Mouse (Mus musculus) layer of hippocampus, postnatal 14 days (tissue): ENCODE measurements around the gene Zcchc13. TPM values are rescaled to one million over a fixed set of nuclear protein-coding genes. Genes with fewer than 3 reads are reported as not detected.
A peak's percentile ranks its signal among the peaks of the same experiment; 100 is the strongest.

Experiments
- DNase-seq, 2 experiments: peaks; one replicate each; pipeline ENCODE4 v3.0.0; 2021 to 2022; ENCODE audit warnings: low spot score in 2 of 2, mixed read lengths in 1 of 2
- long read RNA-seq, 2 experiments: library from polyadenylated mRNA; stranded (forward); transcript quantifications; one replicate each; pipeline ENCODE4 v2.0.0; 2021
- total RNA-seq, 2 experiments: library from RNA; stranded (reverse); gene quantifications; 2 replicates each; pipeline ENCODE4 v1.2.3; 2021

Zcchc13 gene
- total RNA-seq, result not detected
- long read RNA-seq, experiment 1, result 0 reads
- long read RNA-seq, experiment 2, partial matches to known transcripts, result 0 of 1 reads
- long read RNA-seq, experiment 2, other reads (novel, unspliced or antisense), result 0 of 1 reads

- no peak for DNase-seq
Observed at GRCm38 (mm10) chrX:103630303-103630702, at the start of gene Zcchc13. Gene Zcchc13, plus strand, starts transcription at chrX:103630586.

DNA sequence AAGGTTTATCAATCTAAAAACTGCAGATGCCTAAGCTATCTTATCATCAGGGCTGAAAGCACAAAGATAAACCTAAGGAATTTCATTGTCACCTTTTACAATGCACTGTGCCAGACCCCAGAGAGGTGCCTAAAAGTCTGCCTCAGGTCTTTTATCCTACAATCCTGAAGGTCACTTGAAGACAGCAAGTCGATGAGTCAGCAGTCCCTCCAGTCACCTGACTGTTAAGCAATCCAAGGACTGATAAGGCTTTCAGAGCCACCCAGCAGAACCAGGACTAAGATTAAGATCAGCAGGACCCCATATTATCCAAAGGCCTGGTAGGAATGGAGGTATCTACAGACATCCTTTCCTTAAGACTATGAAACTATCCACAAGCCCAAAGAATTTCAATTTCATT lies 46.1 kb upstream of the Zcchc13 start:
- no peak for DNase-seq

- DNase-seq, result no peak
Observed at GRCm38 (mm10) chrX:103592056-103592455, 38.3 kb upstream of the Zcchc13 start.

DNA sequence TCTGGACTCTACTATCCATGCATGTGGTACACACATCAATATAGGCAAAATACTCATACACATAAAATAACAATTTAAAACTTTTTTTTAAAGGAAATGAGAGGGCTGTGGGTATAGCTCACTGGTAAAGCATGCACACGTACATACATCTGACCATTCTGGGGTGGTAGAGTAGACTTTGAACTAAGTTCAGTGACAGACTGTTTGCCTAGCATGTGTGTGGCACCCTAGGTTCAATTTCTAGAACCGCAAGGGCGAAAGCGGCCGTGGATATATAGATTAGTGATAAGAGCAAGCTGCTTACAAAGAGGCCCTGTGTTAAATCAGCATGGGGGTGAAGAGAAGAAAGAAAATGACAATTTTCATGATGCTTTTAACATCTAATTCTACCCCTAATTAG lies 27.8 kb upstream of the Zcchc13 start:
- DNase-seq, result no peak

DNA sequence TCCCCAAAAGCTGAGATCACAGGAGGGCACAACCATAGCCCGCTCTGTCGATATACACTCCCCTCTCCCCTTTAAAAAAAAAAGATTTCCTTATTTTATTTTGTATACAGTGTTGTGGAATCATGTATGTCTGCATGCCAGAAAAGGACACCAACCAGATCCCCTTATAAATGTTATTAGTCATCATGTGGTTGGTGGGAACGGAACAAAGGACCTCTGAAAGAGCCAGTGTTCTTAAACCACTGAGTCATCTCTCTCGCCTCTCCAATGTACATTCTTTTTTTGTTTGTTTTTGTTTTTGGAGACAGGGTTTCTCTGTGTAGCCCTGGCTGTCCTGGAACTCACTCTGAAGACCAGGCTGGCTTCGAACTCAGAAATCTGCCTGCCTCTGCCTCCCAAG lies 26.2 kb upstream of the Zcchc13 start:
- DNase-seq, result no peak

DNA sequence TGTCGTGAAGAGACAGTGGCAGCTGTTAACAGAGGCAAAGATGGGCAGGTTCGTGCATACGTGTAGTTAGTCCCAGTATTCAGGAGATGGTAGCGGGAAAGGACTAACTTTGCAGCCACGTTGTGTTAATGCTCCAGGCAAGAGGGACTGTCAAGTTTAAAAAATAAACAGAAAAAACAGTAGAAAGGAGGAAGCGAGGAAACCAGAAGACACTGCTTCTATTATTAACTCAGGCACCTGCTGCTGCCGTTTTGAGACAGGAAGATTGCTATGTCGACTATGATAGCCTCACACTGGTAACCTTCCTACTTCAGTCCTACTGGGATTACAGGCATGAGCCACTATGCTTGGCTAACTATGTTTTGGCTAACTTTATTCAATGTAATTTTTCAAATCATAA lies 24.9 kb upstream of the Zcchc13 start:
- no peak for DNase-seq

- no peak for DNase-seq
Observed at GRCm38 (mm10) chrX:103610401-103610800, 20.0 kb upstream of the Zcchc13 start.

- no peak for DNase-seq
Observed at GRCm38 (mm10) chrX:103611462-103611861, 18.9 kb upstream of the Zcchc13 start.

GRCm38 (mm10) chrX:103614700-103615233 lies 15.6 kb upstream of the Zcchc13 start:
- DNase-seq, result no peak

DNA sequence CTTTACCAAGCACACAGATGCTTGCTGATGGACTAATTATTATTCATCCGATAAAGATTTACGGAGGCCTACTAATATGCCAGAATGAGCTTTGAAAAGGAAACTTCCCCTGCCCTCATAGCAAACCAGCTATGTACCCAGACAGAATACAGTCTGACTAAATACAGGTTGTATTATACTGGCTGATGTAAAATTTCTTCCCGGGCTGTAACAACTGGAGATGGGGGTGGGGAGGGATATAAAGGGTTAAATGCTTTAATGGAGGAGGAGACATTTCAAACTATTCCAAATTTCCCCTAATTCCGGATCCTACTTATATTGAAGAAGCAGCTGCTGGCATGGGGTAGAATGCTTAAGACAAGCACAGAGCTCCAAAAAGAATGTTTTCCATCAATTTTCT lies 14.9 kb upstream of the Zcchc13 start:
- DNase-seq, result no peak

DNA sequence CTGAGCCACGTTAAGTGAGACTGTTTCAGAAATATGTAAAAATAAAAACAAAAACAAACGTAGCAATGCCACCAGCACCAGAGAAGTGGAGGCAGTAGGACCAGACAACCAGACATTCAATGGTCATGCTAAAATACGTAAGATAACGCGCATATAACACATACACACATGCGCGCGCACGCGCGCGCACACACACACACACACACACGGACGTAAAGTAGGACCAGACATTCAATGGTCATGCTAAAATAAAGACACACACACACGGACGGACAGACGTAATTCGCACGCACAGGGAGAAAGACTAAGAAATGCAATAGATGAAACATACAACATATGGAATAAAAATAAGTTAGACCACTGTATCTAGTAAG lies 14.2 kb upstream of the Zcchc13 start:
- peak; percentile 15 to 41 for DNase-seq

GRCm38 (mm10) chrX:103616536-103617404 lies 13.6 kb upstream of the Zcchc13 start:
- DNase-seq, result peak; percentile 75 to 94

DNA sequence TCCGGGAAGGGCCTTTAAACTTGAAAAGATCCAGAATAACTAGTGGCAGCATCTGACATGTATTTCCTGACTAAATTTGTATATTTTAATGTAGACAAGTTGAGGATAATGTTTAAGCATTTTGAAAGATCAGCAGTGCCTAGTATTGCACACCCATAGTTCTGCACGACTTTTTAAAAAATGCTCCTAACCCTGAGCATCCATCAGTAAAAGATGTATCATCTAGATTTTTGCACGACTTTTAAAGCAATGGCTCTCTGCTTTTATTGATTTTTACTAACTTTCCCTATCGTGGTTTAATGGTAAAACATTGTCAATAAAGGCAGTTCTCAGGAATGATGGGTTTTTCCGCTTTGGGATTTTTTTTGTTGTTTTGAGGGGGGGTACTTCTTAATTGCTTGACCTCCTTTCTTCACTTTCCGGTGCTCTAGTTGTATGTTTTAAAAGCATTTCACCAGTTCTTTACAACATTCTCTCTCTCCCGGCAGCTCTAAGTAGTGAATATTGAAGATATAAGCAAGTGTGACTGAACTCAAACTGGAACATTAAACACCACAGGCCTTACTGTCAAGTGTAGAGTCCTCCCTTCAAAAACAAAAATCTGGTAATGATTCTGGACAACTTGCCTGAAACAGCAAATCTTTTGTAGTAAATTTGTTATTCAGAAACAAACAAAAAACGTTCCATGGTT lies 12.8 kb upstream of the Zcchc13 start:
- DNase-seq, result no peak

DNA sequence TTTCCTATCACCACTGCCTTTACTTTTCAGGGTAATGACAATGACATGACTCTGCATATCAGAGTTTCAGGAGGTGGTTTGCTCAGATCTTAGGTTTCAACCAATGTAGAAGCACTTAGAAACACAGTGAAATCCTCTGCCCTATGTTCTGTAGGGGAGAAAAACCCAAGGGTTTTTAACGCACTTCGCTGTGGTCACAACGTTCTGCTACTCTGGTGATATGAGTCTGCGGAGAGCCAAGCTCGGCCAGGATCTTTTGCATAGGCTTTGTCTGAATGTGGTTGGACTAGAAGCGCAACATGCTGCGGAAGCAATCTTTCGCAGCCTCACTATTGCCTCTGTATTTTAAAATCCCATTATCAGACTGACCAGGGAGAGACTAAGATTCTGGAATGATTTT lies 8.6 kb upstream of the Zcchc13 start:
- DNase-seq, result no peak

DNA sequence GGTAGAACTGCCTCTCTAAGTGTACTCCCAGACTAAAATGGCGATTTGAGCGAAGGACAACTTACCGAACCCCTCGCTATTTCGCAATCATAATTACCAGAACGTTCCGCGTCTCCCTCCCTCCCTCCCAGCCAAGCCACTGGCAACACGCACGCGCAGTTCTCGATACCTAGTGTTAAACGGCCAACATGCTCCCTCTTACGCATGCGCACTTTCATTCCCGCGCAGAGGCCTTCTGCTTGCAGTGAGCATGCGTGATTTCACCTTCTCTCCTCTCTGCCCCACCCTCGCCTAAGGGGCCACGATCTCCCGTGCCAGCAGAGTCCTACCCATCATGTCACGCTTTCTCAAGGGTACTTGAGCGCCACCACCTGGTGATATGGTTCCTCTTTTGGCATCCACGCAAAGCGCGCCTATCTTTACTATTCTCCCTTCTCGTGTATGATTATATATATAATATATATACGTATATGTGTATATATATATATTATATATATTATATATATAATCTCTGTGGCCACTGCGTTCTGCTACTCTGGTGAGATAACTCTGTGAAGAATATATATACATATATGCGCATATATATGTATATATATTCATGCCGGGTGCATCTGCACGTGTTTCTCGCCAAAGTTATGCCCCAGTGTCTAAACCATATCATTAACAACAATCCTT lies 8.0 kb upstream of the Zcchc13 start:
- DNase-seq, result peak; percentile 81 to 99

DNA sequence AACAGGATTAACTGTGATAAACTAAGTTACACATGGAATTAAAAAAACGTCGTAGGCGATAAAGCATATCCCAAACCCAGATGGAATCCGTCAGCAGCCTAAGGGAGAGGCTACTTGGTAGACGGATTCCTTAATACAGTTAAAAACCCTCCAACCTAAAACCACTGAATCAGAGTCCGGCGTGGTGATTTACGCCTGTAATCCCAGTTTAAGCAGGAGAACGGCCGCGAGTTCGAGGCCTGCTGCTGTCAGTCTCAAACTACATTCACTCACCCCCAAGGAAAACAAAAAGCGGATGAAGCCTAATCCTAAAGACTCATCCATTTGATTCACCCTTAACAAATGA lies 7.5 kb upstream of the Zcchc13 start:
- no peak for DNase-seq

DNA sequence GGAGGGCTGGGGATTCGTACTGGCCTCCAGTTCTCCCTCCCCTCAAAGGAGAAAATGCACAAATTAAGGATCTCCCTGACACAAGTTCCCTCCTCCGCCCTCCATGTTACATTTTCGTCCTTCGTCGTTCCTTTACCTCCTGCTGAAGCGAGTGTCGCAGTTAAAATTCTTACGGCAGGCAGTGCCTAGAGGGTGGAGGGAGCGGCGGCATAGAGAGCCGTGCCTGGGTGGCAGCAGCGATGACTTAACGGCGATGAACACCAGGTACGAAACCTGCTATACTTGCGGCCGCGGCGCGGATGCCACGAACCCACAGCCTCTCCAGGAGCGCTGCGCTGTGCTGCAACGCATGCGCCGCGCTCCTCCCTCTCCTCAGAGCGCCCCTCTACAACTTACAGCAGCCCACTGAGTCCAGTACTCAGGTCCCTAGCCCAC lies 7.0 kb upstream of the Zcchc13 start:
- peak in 1 of 2 experiments; percentile 9 for DNase-seq

- DNase-seq, result peak in 1 of 2 experiments; percentile 40
Observed at GRCm38 (mm10) chrX:103624426-103625168, 5.8 kb upstream of the Zcchc13 start.

DNA sequence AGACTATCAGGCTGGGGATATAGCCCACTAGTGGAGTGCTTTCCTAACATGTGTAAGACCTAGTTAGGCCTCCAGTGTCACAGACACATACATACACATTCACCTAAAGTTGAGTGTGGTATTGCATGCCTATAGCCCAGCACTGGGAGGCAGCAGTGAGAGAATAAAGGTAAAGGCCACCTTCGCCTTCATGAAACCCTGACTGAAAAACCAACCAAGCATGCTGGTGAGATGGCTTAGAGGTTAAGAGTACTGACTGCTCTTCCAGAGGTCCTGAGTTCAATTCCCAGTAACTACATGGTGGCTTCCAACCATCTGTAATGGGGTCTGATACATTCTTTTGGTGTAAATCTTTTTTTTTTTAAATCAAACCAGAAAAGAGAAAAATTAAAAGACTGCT lies 1.5 kb upstream of the Zcchc13 start:
- DNase-seq, result no peak

- DNase-seq, result no peak
Observed at GRCm38 (mm10) chrX:103633895-103634294, 3.5 kb downstream of the Zcchc13 start.

- no peak for DNase-seq
Observed at GRCm38 (mm10) chrX:103636021-103636420, 5.6 kb downstream of the Zcchc13 start.
